Mouse (Mus musculus): ENCODE measurements around the gene Syt9. TPM values are rescaled to one million over a fixed set of nuclear protein-coding genes. Genes with fewer than 3 reads are reported as not detected.

Syt9 gene
- polyA plus RNA-seq, 1 experiment from 2014 or later = 1.7 TPM

DNA sequence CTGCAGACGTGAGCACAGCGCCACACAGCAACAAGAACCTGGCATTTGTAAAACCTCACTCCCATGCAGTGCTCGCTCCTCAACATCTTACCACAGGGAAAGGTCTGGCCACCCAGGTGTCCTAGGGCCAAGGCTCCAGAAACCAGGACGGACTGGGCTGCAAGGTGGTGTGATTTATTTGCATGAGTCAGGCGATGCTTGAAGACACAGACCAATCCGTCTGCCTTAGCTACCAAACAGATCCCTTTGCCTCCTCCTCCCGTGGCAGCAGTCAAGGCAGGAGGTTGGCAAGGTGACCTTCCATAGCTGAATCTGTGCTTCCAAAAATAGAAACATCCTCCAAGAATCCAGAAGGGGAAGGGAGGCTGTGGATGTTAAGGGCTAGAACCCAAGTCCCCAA, 130.1 kb downstream of the Syt9 start:
- Histone ChIP-seq H3K4me3 (ENCODE audit: low read depth, low read length) (no peak overlapping the region), H3K4me2 (no peak overlapping the region), H3K9ac (no peak overlapping the region), H3K4me1 (ENCODE audit: insufficient read depth) (no peaks in the 10 kb centered on the region), H3K9me3 (ENCODE audit: low read depth, low read length) (no peaks in the 10 kb centered on the region), H3K36me3 (ENCODE audit: insufficient read depth) (no peaks in the 10 kb centered on the region), H3K27ac (ENCODE audit: low read depth) (no peak overlapping the region), H3K27me3 (ENCODE audit: insufficient read depth, low read length) (no peaks in the 10 kb centered on the region)
- ATAC-seq (ENCODE audit: insufficient read depth) = no peak
- DNase-seq = no peak
- TF ChIP-seq CTCF (IDR thresholded peaks at IDR 0.05; ENCODE audit: low read depth) = no peak
- 59% methylated on average over 7 of the region's 7 CpGs for WGBS

DNA sequence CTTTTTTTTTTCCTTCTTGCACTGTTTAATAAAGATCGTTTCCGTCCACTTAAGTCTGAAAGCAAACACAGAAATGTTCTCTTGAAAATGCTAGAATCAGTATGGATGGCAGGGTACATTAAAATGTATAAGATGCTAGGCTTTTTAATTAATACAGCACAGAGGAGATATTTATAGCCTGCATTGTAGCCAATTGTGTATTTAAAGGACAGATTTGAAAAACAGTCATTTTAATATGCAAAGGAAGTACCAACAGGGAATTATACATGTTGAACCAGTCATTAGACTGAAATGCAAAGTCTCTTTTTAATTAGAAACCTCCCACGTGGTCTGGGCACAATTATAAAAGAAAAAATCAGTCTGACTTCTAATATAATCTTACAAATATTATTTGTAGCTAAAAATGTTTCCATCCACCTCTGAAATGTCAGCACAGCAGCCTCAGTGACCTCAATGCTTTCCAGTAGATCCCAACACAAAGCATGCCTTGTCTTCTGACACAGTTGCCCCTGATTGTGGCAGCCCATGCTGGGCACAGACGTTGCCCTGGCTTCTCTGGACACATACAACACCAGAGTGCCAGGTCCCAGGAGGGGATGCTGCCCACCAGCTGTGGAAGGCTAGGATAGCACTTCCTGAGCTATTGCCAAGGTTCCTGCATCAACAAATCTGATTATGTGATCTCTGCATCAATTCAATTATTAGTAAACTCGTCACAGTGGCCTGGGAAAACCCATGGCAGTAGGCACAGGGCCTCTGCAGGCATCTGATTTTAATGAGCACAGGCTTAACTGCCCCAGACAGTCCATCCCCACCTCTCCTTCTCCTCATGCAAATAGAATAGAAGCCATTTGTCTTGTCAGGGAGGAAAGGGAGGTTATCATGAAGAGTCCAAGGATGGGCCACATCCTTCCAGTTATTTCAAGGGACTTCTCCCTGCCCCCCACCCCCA, 134.5 kb downstream of the Syt9 start:
- H3K9ac ChIP-seq = no peak overlapping the region
- no peak overlapping the region for H3K4me2 ChIP-seq
- WGBS = 54% methylated on average over 5 of the region's 5 CpGs
- DNase-seq (no peak), ATAC-seq (ENCODE audit: insufficient read depth) (no peak)
- no peaks in the 10 kb centered on the region for H3K36me3 ChIP-seq (ENCODE audit: insufficient read depth)
- H3K27ac ChIP-seq (ENCODE audit: low read depth) = no peak overlapping the region
- no peak for TF ChIP-seq CTCF (IDR thresholded peaks at IDR 0.05; ENCODE audit: low read depth)
- H3K9me3 ChIP-seq (ENCODE audit: low read depth, low read length) = no peaks in the 10 kb centered on the region
- no peak overlapping the region for H3K4me3 ChIP-seq (ENCODE audit: low read depth, low read length)
- H3K27me3 ChIP-seq (ENCODE audit: insufficient read depth, low read length) = no peaks in the 10 kb centered on the region
- H3K4me1 ChIP-seq (ENCODE audit: insufficient read depth) = no peaks in the 10 kb centered on the region

DNA sequence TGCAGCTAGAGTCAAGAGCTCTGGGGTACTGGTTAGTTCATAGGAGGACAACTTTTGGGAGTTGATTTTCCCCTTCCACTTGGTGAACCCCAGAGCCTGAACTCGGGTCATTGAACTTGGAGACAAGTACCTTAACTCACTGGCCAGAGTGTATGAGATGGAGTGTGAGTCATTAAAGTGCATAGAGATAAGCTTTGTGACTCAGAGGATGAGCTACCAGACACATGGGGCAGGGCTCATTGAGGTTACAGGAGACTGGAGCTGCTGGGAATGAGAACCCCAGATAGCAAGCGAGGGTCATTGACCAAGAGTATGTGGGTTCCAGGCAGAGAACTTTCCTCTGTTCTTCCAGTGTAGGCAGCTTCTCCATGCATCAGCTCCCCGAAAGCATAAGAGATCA, 137.4 kb downstream of the Syt9 start:
- no peak overlapping the region for H3K4me2 ChIP-seq
- no peak for ATAC-seq (ENCODE audit: insufficient read depth)

DNA sequence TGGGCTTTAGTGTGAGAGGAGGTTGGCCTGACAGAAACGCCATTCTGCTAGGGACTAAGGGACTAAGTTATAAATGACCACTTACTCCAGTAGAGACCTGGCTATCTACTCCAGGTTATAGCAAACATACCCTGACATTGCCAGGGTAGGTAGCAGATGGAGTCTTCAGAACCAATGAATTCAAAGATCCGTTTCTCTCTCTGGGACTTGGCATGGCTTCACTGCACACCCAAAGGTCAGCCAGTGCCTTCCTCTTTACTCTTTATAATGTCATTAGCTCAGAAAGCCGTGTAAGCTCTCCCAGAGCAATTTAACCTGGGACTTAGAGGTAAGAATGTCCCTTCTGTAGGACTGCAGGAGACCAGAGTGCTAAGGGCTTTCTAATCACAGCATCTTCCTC, 139.2 kb downstream of the Syt9 start:
- DNase-seq = no peak
- no peak for TF ChIP-seq CTCF (IDR thresholded peaks at IDR 0.05; ENCODE audit: low read depth)
- ATAC-seq (ENCODE audit: insufficient read depth) = no peak

More for the DNA sequence above, 137.4 kb downstream of the Syt9 start:
- no peak overlapping the region for H3K4me3 ChIP-seq (ENCODE audit: low read depth, low read length)
- H3K4me1 ChIP-seq (ENCODE audit: insufficient read depth) = no peaks in the 10 kb centered on the region
- DNase-seq = no peak
- no peaks in the 10 kb centered on the region for H3K27me3 ChIP-seq (ENCODE audit: insufficient read depth, low read length)
- H3K9ac ChIP-seq = no peak overlapping the region
- no peaks in the 10 kb centered on the region for H3K9me3 ChIP-seq (ENCODE audit: low read depth, low read length)
- TF ChIP-seq CTCF (IDR thresholded peaks at IDR 0.05; ENCODE audit: low read depth) = no peak
- no peaks in the 10 kb centered on the region for H3K36me3 ChIP-seq (ENCODE audit: insufficient read depth)
- no peak overlapping the region for H3K27ac ChIP-seq (ENCODE audit: low read depth)
- 74% methylated on average over 3 of the region's 3 CpGs for WGBS

DNA sequence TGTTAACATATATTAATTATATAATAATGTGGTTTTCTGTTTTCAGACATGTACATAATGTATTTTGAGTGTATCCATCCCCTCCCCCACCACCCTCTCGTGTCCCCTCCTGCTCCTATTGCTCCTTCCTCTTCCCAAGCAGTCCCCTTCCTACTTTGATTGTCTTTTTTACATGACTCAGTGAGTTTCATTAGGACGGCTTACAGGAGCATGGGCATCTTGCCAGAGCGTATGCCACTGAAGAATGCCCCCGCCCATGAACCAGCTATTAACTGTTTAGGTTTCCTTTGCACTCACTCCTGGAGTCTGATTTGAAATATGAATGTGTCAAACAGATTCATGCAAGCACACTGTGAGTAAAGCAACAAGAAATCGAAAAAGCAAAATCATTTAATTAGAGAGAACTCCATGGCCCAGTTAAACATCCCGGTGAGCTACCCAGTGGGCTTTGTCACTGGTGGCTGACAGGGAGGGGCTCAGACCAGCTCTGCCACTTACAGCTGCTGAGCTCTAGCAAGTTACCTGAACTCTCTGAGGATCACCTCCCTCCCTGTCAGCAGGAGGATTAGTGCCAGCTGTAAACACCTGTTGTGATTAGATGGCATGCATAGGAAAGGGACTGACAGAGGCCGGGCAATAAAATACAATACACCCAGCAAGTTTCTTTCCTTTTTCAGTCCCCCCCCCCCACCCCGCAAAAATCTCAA, 146.3 kb downstream of the Syt9 start:
- ATAC-seq (ENCODE audit: insufficient read depth) = peak; percentile 47

More for the DNA sequence above, 139.2 kb downstream of the Syt9 start:
- Histone ChIP-seq H3K4me1 (ENCODE audit: insufficient read depth) (no peaks in the 10 kb centered on the region), H3K9ac (no peak overlapping the region), H3K4me3 (ENCODE audit: low read depth, low read length) (no peak overlapping the region), H3K4me2 (no peak overlapping the region), H3K36me3 (ENCODE audit: insufficient read depth) (no peaks in the 10 kb centered on the region), H3K27me3 (ENCODE audit: insufficient read depth, low read length) (no peaks in the 10 kb centered on the region), H3K9me3 (ENCODE audit: low read depth, low read length) (no peaks in the 10 kb centered on the region), H3K27ac (ENCODE audit: low read depth) (no peak overlapping the region)
- WGBS = 54% methylated on average over 3 of the region's 3 CpGs

DNA sequence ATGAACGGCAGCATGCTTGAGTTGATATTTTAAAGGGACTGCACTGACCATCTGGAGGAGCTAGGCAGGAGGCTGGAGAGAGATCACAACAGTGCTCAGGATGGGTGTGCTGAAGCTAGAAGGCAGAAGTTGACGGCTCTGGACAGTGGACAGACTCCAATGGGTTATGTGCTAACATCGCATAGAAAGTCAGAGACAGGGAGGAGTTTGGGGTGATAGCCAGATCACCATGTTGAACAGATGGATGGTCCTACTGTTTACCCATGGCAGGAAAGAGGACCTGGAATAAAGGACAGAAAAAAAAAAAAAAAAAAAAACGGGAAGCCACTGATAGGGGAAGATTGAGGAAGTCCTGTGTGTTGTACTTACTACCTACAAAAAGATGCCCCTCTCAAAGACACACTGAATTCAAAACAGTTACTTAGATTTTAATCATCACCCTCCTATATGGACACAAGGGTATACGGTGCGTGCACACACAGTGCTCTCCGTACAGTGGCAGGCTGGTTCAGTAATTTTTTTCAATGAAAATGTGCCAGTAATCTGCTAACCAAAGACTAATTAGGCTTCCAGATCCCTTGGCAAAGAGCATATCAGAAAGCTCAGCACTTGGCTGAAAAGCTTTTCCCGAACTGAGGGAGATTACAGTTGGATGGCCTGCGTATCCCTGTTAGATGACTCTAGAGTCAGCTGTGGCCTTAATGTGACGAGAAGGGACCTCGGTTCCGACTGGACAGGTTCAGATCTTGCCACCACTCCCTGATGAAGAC, 148.9 kb downstream of the Syt9 start:
- no peak overlapping the region for H3K27ac ChIP-seq (ENCODE audit: low read depth)
- no peak overlapping the region for H3K4me2 ChIP-seq
- no peaks in the 10 kb centered on the region for H3K4me1 ChIP-seq (ENCODE audit: insufficient read depth)
- H3K27me3 ChIP-seq (ENCODE audit: insufficient read depth, low read length) = no peaks in the 10 kb centered on the region
- ATAC-seq (ENCODE audit: insufficient read depth) (no peak), DNase-seq (no peak)
- H3K4me3 ChIP-seq (ENCODE audit: low read depth, low read length) = no peak overlapping the region
- no peak overlapping the region for H3K9ac ChIP-seq
- no peaks in the 10 kb centered on the region for H3K36me3 ChIP-seq (ENCODE audit: insufficient read depth)
- no peaks in the 10 kb centered on the region for H3K9me3 ChIP-seq (ENCODE audit: low read depth, low read length)
- TF ChIP-seq CTCF (IDR thresholded peaks at IDR 0.05; ENCODE audit: low read depth) = no peak
- 83% methylated on average over 12 of the region's 12 CpGs for WGBS

More for the DNA sequence above, 146.3 kb downstream of the Syt9 start:
- Histone ChIP-seq H3K9ac (no peak overlapping the region), H3K4me1 (ENCODE audit: insufficient read depth) (no peaks in the 10 kb centered on the region), H3K27me3 (ENCODE audit: insufficient read depth, low read length) (no peaks in the 10 kb centered on the region), H3K4me2 (no peak overlapping the region), H3K36me3 (ENCODE audit: insufficient read depth) (no peaks in the 10 kb centered on the region), H3K27ac (ENCODE audit: low read depth) (no peak overlapping the region), H3K4me3 (ENCODE audit: low read depth, low read length) (no peak overlapping the region), H3K9me3 (ENCODE audit: low read depth, low read length) (no peaks in the 10 kb centered on the region)
- DNase-seq = peak; percentile 70
- WGBS = 43% methylated on average over 8 of the region's 8 CpGs
- TF ChIP-seq CTCF (IDR thresholded peaks at IDR 0.05; ENCODE audit: low read depth) = no peak
